Mouse (Mus musculus): ENCODE measurements at regions not wholly inside any gene's neighbourhood (a gene's known extent, or its start where the extent isn't known, plus 50 kb on each side); places are given as distances from the start of the nearest gene placed in this dataset.

DNA sequence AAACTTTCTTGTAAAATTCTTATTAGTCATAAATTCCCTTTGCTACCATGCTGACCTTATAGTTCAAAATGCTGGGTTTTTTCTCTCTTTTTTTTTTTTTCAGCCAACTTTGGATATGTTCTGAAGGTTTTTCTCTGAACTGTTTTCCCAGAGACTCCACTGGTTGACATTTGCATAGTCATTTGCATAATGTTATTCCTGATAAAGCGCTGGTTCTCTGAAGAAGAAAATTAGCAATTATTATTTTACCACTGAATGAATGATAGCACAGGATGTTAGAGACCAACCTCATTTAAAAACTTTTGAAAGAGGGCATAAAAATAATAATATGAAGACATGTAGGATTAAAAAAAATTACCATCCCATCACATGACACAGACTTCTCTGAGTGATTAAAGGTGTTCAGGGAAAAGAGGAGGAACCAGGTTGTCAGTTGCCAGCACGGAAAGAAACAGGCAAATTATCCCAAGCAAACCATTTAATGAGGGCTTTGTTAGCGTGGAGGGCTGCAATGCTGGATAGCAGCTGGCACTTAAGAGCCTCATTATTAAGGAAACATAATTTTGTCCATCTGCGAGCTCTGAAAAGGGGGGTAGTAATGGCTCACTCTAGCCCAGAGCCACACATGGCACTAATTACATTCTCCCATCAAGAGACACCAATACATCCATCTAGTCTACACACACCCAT, 171.9 kb upstream of the Nabp1 start:
- intact Hi-C loops (cut with DNase I) = loop anchor here (5.0 kb wide), 1 partner anchor 437 kb away; no protein-coding TSS in a partner anchor

DNA sequence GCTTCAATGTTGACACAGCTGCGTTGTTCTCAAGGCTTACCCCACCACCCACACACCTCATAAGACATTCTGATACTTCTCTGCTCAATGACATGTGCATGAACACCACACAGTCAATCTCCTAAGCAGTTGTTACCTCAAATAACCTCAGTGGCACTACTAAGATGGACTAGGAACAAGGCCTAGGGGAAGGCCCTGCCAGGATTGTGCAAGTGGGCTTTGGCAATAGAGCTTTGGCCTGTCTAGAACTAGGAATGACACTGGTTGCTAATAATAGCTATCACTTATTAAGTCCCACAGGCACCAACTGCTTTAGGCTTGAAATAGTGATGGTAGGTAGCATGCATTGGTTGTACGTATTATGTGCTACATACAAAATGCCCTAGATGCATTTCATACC, 169.7 kb upstream of the Nabp1 start:
- DNase-seq (ENCODE audit: low spot score) = peak; percentile 35

More for the DNA sequence above, 171.9 kb upstream of the Nabp1 start:
- DNase-seq (ENCODE audit: low spot score) = no peak

DNA sequence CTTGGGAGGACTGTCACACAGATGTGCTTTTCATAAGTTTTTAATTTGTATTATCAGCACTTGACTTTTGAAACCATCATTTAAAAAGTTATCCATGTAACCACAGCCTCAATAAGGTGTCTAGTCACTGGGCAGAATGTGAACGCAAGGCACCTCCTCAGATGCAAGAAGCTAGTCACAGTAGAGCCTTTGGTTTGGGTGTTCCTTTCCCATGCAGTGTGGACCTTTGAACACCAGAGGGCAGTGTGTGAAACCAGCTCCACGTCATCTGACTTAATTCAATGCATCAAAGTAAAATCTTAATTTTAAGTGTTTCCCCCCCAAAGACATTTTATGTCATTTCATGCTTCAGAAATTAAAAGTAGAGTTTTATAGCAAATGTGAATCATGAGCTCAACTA, 166.2 kb upstream of the Nabp1 start:
- peak; percentile 4 for DNase-seq (ENCODE audit: low spot score)

More for the DNA sequence above, 169.7 kb upstream of the Nabp1 start:
- intact Hi-C loops (cut with DNase I) = loop anchor here (5.0 kb wide), 1 partner anchor 439 kb away; no protein-coding TSS in a partner anchor

DNA sequence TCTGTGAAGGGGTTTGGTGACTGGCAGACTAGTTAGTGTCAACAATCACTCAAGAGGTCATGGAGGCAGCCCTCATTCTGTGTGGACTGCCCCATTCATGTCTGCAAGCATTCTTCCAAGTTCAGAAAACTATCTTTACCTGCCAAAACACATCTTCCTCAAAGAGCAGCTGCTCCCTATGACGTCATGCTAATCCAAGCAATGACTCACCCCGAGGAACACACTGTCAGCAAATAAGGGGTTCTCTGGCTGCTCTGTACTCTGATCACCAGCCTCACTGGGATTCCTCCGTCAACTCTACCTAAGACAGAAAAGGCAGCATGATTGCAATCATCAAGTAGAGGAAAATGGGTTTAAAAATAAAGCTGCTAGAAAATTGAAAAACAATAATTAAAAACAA, 165.4 kb upstream of the Nabp1 start:
- DNase-seq (ENCODE audit: low spot score) = no peak
- intact Hi-C loops (cut with DNase I) = loop anchor here (2.0 to 5.0 kb wide), 3 partner anchors 301 to 454 kb away; no protein-coding TSS in a partner anchor

More for the DNA sequence above, 166.2 kb upstream of the Nabp1 start:
- intact Hi-C loops (cut with DNase I) = loop anchor here (2.0 to 5.0 kb wide), 3 partner anchors 300 to 453 kb away; no protein-coding TSS in a partner anchor

DNA sequence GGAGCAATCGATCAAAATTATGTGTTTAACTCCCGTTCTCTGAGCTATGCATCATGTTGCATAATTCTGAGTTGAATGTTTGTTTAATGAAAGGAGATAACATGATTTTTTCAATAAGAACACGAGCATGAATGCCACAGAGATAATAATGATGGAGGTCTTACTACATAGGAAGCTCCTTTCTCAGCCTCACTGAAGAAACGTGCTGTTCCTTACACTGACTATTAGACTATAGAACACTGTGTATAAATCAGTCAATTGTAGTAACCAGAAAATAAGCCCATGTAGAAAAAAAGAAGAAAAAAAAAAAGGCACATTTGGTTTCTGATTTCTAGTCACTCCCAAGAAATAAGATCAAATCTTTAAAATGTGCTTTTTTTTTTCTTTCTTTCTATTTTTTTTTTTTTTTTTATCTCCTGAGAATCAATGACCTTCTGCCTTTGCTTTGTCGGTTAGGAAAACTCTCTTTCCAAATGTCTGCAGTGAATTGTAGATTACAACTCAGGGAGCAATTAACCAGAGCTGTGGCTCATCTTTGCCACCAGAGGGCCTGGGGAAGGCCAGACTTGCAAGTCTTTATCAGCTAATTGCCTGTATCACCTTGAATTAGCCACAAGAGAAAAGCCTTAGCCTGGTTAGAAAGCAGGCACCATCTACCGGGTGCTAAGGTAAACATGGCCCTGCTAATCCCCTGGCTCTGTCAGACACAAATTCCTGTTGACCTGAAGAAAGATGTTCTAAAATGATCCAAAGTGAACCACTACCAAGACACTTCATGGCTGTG, 160.5 kb upstream of the Nabp1 start:
- intact Hi-C loops (cut with DNase I) = no loop called here
- DNase-seq (ENCODE audit: low spot score) = no peak

DNA sequence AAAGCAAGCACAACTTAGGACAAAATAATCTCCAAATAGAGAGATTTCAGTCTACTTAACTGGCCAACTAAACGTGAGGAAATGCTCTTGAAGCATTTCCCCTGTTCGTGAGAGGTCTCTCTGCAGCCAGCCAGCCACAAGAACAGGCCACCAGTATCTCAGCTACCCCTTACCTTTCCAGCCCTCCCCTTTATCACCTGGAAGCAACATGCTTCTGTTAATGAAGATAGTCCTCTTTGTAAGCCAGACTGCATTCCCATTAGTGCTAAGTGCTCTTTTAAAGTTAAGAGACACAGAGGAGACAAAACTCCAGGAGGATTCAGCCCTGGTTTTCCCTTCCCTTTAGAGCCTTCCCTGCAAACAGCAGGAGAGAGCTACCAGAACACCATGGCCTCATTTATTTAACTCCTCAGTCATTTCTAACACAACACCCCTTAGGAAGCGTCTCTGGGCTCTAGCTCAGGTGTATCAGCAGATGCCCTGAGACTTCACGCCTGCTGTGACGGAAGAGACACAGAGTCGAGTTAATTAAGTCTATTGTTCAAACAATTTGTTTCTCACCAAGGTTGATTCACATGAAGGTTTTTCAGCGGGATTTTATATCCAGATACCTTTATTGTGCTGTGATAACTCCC, 157.8 kb upstream of the Nabp1 start:
- no peak for DNase-seq (ENCODE audit: low spot score)
- intact Hi-C loops (cut with DNase I) = no loop called here

DNA sequence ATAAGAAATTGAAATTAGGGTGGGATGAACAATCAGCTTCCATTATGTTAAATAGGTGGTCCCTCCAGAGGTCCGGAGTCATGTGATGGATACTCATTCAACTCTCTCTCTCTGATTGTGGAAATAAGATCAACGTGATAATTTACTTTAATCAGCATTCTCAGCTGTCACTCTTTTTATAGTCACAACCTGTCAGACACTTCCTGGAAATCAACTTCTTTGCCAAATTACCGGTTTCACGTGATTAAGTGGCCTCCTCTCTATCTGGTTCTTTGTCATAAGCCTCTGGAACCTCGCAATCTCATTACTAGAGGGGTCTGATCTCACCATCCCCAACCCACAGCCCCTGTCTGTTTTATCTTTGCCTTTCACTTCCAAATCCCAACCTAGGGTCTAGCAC, 155.6 kb upstream of the Nabp1 start:
- no peak for DNase-seq (ENCODE audit: low spot score)
- intact Hi-C loops (cut with DNase I) = no loop called here

DNA sequence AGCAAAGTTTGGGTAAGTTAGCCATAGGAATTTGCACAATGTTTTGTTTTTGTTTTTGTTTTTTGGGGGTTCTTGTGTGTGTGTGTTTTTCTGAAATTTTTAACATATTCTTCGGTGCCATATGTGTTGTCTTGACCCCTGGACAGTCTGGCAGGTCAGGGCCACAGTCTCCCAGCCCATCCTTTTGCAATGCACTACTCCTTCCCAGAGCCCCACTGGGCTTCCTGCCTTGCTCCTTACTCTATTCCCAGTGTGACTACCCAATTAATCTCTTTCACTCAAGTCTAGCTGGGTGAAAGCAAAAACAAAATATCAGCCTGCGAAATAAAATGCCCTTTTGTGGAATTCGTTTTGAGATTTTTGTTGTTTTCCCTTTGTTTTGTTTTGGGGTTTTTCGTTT, 154.6 kb upstream of the Nabp1 start:
- no peak for DNase-seq (ENCODE audit: low spot score)
- intact Hi-C loops (cut with DNase I) = no loop called here

DNA sequence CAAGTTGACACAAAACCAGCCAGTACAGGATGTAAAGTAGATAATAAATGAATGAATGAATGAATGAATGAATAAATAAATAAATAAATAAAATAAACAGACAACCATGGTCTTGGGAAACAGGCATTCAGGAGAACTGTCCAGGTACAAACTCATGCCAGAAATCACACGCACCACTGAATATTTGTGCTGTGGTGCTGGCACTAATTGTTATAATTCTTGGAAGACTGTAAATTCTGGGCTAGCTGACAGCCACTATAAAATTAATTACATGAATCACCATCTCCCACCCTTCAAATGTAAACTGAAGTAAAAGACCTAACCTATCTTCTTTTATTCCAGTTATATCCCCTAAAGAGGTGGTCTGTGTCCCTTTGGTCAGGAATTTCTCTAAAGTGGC, 151.6 kb upstream of the Nabp1 start:
- no peak for DNase-seq (ENCODE audit: low spot score)

DNA sequence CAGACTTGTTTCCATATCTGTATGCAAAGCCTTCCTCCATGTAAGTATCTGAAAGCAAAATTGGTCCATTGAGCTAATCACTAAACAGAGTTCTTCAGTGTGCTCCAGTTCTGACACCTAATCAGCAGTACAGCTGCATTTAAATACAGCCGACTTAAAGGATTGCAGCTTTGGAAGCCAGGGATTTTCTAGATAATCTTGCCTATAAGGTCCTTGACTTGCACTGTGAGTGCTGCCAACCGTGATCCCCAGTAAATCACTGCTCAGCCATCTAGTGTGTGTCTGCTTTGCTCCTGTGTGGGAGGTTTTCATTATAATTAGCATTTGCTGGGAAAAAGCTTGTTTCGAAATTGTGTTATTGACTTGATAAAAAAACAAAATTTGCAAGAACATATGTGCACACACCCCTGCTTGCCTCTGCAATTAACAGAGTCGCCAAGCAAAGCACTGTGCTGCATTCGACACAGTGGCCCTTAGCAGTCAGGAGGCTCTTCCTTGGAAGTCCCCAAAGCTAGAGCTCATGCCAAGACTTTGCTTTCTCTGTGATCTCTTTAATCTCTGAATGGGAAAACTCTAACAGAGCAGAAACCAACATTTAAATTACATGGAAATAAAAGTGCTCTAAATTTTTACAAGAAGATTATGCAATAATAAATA, 150.0 kb upstream of the Nabp1 start:
- intact Hi-C loops (cut with DNase I) = no loop called here
- DNase-seq (ENCODE audit: low spot score) = no peak

More for the DNA sequence above, 151.6 kb upstream of the Nabp1 start:
- intact Hi-C loops (cut with DNase I) = no loop called here

DNA sequence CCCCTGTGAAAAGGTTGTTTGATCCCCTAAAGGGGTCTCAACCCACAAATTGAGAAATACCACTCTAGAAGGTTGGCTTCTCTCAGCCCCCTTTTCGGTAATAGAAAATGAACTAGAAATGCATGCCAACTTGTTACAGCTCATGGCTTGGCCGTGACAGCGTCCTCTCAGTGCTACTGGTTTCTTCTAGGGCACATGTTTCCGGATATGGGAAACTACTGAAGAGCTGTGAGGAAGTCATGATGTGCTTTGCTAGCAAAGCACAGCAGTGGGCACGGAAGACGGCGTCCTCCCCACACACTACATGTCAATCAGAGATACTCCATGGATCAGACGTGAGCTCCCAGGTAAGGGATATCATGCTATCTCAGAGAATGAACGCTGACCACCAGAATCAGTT, 148.1 kb upstream of the Nabp1 start:
- DNase-seq (ENCODE audit: low spot score) = no peak
- intact Hi-C loops (cut with DNase I) = no loop called here

DNA sequence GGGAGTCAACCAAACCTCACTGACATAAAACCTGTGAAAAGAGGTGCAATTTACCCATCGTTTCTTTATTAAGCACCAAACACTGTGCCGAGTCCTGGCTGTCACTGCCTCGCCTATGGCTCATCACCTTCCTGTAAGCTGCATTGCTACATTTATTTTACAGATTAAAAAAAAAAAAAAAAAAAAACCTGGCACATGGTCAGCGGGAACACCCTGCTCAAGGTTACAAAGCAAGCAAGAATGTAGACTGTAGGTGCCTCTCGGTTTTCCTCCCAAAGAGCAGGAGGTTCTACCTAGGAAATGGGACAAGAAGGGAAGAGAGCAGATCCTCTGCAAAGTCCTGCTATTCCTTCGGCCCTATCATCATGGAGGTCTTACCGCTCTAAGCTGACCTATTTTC, 146.9 kb upstream of the Nabp1 start:
- intact Hi-C loops (cut with DNase I) = no loop called here
- DNase-seq (ENCODE audit: low spot score) = no peak

DNA sequence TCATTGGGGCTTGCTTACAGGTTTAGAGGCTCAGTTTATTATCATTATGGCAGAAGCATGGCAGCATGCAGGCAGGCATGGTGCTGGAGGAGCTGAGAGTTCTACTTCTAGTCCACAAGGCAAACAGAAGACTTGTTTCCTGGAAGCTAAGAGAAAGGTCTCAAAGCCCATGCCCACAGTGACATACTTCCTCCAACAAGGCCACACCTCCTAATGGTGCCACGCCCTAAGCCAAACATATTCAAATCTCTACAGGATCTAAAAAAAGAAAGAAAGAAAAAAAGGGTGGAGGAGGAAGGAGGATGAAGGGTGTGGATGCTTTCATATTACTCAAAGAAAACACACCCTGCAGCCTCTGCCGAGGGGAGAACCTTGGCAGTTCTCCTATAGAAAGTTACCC, 146.3 kb upstream of the Nabp1 start:
- intact Hi-C loops (cut with DNase I) = no loop called here
- no peak for DNase-seq (ENCODE audit: low spot score)

DNA sequence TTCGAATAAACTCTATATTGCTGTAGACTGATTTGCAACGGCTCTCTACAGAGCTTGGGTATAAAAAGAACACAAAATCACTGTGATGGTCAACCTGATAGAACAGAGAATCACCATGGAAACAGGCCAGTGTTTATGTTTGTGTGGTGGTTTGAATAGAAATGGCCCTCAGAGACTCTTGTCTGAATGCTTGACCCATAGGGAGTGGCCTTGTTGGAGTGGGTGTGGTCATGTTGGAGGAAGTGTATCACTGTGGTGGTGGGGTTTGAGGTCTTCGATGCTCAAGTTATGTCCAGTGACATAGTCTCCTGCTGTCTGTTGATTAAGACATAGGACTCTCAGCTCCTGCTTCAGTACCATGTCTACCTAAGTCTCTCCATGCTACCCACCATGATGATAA, 144.8 kb upstream of the Nabp1 start:
- intact Hi-C loops (cut with DNase I) = no loop called here
- no peak for DNase-seq (ENCODE audit: low spot score)

DNA sequence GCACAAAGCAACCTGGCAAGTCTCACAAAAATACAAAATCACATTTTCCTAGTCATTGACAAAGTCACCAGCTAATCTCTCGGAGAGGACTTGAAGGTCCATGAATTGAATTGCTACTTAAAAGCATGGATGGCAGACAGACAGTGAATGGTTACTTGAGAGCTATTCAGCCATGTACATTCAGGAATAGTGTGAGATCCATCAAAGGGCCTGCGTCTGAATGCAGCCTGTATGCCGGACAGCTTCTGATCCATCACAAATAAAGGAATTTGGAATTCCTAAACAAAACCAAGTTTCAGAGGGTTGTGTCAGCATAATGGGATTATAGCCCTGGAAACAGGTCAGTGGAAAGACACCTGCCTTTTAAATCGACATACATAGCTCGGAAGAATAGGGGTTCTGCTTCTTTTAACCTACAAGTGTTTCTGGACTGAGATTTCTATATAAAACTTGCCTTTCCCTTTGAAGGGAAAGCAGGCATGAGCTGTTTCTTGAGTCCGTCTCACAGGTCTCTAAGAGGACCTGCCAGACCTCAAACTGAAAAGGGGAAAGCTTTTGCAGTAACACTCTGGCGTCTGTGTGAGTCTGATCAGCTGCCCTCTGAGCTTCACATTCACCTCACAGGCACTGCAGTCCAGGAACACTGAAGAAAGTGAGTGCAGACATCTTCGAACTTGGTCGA, 144.1 kb upstream of the Nabp1 start:
- intact Hi-C loops (cut with DNase I) = no loop called here
- DNase-seq (ENCODE audit: low spot score) = no peak

DNA sequence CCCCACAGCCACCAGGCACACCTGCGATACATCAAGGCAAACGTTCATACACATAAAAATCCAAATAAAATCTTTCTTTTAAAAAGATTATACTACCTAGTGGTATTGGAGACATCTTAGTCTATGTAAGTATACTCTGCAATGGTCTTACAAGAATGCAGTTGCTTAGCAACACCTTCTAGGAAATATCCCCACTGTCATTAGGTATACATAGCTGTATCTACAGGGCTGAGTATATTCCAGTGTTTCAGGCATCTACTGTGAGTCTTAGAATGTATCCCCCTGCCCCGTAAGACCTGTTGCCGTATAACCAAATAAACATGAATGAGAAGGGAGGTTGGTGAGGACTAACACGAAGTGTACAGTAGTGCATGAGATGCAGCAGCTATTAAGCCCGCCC, 142.8 kb upstream of the Nabp1 start:
- DNase-seq (ENCODE audit: low spot score) = no peak
- intact Hi-C loops (cut with DNase I) = no loop called here

DNA sequence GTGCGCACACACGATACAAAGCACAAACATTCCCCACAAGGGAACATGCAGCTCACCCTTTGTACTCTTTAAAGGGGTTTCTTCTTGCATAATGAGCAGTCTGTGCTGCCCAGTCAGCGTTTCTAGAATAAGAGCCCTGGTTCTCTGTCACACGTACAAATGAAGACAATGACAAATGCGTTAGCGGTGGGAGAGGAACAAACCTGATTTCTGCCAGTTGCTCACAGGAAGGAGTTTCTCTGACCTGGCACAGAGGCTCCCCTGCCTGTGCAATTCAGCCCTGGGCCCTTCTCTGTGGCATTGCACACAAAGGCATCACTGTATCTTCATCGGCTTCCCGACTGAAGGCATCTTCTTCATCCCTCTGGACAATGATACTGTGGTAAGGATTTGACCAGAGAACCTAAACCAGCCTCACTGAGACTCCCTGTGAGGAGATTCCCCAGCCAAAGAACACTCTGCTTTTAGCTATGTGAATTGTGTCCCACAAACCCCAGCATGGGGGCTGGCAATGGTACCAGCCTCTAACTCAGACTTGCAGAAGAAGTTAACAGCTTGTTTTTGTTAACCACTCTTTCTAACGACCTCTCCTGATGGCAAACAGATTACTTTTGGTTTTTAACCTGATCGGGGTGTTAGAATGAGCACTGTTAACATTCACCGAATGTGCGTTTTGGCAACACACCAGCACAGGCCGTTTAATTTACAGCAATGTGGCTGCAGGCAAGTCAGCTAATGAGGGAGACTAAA, 139.5 kb upstream of the Nabp1 start:
- intact Hi-C loops (cut with DNase I) = no loop called here
- no peak for DNase-seq (ENCODE audit: low spot score)

DNA sequence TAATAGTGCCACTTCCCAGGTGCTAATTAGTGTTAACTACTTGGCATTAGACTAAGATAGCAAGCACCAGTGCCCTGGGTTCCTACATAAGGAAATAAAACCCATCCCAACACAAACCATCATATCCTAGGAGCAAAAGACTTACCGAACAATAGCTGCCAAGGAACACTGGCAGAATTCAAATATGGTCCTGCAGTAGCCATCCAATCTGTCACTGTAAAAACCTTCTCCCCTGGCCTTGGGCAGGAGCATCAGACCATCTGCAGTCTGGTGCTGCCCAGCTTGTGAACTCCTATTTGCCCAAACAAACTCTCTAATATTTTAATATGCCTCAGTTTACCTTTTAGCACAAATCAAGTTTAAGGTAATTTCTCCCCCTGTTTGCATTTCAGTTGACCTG, 137.9 kb upstream of the Nabp1 start:
- DNase-seq (ENCODE audit: low spot score) = no peak
- intact Hi-C loops (cut with DNase I) = no loop called here

DNA sequence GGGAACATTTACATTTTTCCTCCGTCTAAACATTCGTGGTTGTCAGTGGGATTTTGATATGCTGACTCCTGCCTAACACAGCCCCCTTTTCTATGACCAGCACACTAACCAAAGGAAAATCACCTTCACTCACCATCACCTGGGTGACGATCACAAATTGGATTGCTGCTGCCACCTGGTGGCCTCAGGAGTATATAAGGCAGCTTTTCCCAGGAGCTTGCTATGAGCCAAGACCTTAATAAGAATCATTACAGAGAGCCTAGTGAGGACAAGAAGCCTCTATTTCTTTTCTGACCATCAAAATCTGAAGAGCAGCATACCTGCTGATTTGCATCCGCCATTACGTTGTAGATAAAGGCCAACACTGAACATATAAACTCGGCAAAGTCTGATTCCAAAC, 137.3 kb upstream of the Nabp1 start:
- DNase-seq (ENCODE audit: low spot score) = no peak
- intact Hi-C loops (cut with DNase I) = no loop called here
